ENCODE assay signal across 8 mouse cellular contexts in the genomic region with DNA sequence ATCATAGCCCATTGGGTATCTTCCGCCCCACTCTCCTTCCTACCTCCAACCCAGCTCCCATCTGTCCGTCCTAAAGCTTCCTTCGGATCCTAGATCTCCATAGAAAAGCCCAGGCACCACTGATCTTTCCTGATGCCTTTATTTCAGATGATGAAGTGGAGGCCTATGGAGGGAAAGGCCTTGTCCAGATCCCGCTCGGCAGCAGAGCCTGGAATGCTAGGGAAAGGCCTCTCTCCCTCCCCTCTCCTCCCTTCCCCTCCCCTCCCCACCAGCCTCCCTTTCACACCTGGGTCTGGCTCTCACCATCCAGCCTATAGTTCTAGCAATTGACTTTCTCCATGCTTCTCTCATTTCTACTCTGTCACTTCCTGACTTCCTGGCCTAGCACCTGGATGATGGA.
DNase-seq lines count a peak whose midpoint lies in the region; ATAC-seq lines count a peak whose summit lies in the region.

No protein-coding gene starts in this region.

- peak overlapping the region; percentile 29 for H3K4me3 ChIP-seq in erythroblast, embryonic 14.5 days (replicated peaks)
- peak overlapping the region; percentile 68; the same call in 1 of the 2 replicates for H3K4me3 ChIP-seq in forebrain, embryonic 15.5 days
- peak overlapping the region; percentile 49 for H3K4me3 ChIP-seq in liver, embryonic 15.5 days (replicated peaks)

- H3K4me1 ChIP-seq in erythroblast, embryonic 14.5 days (ENCODE audit: control insufficient read depth): peaks cover 2% of the 10 kb centered on the region
- H3K4me1 ChIP-seq in forebrain, embryonic 15.5 days: peaks cover 38% of the 10 kb centered on the region
- H3K4me1 ChIP-seq in liver, embryonic 15.5 days (replicated peaks): 0 out of 2 replicates have a peak, but pooled peaks cover 11% of the 10 kb centered on the region

- H3K36me3 ChIP-seq in erythroblast, embryonic 14.5 days (ENCODE audit: control insufficient read depth): no peaks in the 10 kb centered on the region
- no peaks in the 10 kb centered on the region for H3K36me3 ChIP-seq in forebrain, embryonic 15.5 days
- H3K36me3 ChIP-seq in liver, embryonic 15.5 days (replicated peaks): no peaks in the 10 kb centered on the region

- H3K9me3 ChIP-seq in erythroblast, embryonic 14.5 days (ENCODE audit: control insufficient read depth, low read length): no peaks in the 10 kb centered on the region
- no peaks in the 10 kb centered on the region for H3K9me3 ChIP-seq in forebrain, embryonic 15.5 days
- H3K9me3 ChIP-seq in liver, embryonic 15.5 days (replicated peaks): no peaks in the 10 kb centered on the region

- H3K27me3 ChIP-seq in erythroblast, embryonic 14.5 days (ENCODE audit: control insufficient read depth): peaks cover 2% of the 10 kb centered on the region; the same call in 1 of the 2 replicates
- H3K27me3 ChIP-seq in forebrain, embryonic 15.5 days: no peaks in the 10 kb centered on the region
- no peaks in the 10 kb centered on the region for H3K27me3 ChIP-seq in liver, embryonic 15.5 days

- DNase-seq in brain, adult 2 months (ENCODE audit: low read depth, low spot score): peak; percentile 48
- no peak for DNase-seq in layer of hippocampus, adult 11-12 months (ENCODE audit: low spot score)
- DNase-seq in layer of hippocampus, postnatal 10 days (ENCODE audit: low spot score in 2 of 2): no peak
- DNase-seq in gastrocnemius, adult 18-20 months (ENCODE audit: low spot score): no peak

- peak overlapping the region; percentile 81 for H3K4me2 ChIP-seq in forebrain, embryonic 15.5 days (replicated peaks)
- peak overlapping the region; percentile 43 for H3K4me2 ChIP-seq in liver, embryonic 15.5 days

- no peak overlapping the region for H3K9ac ChIP-seq in forebrain, embryonic 15.5 days (replicated peaks)
- H3K9ac ChIP-seq in liver, embryonic 15.5 days: no peak overlapping the region

- no peak for ATAC-seq in erythroblast, adult 5-6 weeks (replicated peaks; ENCODE audit: low FRiP score, poor library complexity, severe bottlenecking)
- no peak for ATAC-seq in forebrain, embryonic 15.5 days (replicated peaks)
- no peak for ATAC-seq in liver, embryonic 15.5 days (ENCODE audit: insufficient read depth)

- WGBS in forebrain, embryonic 15.5 days: 62% methylated on average over 5 of the region's 5 CpGs
- WGBS in liver, embryonic 15.5 days (ENCODE audit: insufficient replicate concordance): 58% methylated on average over 5 of the region's 5 CpGs

- no peak overlapping the region for H3K27ac ChIP-seq in forebrain, embryonic 15.5 days (replicated peaks)
- H3K27ac ChIP-seq in liver, embryonic 15.5 days (replicated peaks): peak overlapping the region; percentile 72; the same call in 1 of the 2 replicates
